Mouse (Mus musculus) thymus, postnatal 4 days (tissue): Measurements from ENCODE around the gene Musk.
"Not testable (repeated sequence)": the region's sequence is repeated elsewhere in the genome, so short reads cannot be mapped to it uniquely, and the experiment has no call there.

Experiments
- DNase-seq: peaks from one replicate; pipeline ENCODE4 v3.0.0; 2021

Musk gene

GRCm38 (mm10) chr4:58285687-58286086 is at the start of gene Musk:
Gene Musk (plus strand): TSS chr4:58285960.
- no peak for DNase-seq

DNA sequence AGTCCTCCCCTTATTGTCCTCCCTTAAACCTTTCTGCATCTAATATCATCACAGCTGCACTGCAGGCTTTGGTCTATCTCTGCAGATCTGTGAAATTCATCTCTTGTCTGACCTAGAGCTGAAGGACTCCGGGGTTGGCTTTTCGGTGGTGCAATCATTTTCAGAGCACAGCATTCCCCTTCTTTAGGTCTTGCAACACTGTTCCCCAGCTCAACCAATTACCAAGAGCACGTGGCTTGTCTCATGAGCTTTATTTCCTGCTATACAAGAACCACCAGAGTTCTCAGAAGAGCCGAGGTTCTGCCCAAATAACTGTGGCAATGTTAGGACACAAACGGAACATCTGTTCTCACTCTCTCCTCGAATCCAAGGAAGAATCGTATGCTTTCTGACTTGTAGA is 45.3 kb upstream of the Musk start:
- DNase-seq, result no peak

DNA sequence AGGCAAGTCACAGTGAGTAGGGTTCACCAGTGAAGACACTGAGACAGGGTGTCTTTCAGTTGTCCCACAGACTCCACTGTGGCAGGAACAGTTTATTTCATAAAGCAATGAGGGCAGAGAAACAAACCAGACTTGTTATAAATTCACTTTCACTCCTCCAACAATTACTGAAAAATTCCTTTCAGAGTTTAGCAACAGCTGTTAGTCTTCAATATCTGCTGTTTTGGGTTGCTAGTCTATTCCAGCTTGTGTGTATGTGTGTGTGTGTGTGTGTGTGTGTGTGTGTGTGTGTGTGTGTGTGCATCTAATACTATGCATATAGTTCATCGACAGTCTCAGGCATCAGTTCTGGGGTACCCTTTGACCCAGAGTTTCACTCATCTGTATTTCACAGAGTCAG is 40.2 kb upstream of the Musk start:
- DNase-seq, result no peak

DNA sequence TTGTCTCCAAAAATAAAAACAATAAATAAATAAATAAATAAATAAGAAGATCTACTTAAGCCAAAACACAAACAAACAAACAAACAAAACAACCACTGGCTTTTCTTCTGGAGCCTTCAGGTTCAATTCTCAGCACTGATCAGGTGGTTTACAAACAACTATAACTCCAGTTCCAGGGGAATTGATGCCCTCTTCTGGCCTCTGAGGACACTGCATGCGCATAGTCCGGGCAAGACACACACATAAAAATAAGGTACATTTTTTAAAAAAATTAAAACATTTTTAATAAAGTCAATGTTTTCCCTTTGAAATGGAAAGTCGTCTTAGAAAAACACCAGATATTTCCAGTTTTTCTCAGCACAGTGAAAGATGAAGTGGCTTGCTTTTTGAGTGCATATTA is 33.4 kb upstream of the Musk start:
- DNase-seq, result peak; percentile 43

GRCm38 (mm10) chr4:58253410-58253809 is 32.4 kb upstream of the Musk start:
- peak; percentile 50 for DNase-seq

- not testable (repeated sequence) for DNase-seq
These were observed 25.0 kb upstream of the Musk start for GRCm38 (mm10) chr4:58260767-58261166.

GRCm38 (mm10) chr4:58266294-58266693 is 19.5 kb upstream of the Musk start:
- peak; percentile 42 for DNase-seq

GRCm38 (mm10) chr4:58268897-58269542 is 16.7 kb upstream of the Musk start:
- no peak for DNase-seq

- DNase-seq, result no peak
These were observed 15.8 kb upstream of the Musk start for GRCm38 (mm10) chr4:58269961-58270360.

DNA sequence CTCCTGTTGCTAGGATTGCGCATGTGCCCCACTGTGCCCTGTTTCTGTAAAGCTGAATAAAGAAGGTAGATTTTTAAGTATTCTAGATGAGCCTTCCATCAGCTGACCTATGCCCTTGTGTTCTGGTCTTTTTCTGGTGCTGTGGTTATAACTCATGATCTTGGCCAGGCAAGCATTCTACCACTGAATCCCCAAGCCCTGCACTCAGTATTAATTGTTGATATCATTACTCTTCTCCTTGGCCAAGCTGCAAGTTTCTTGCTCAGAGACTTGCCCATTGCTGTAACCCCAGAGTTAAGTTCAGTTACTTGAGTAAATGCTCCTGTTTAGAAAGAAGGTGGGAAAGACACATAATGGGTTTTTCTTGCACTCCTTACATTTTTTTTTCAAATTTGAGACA is 14.8 kb upstream of the Musk start:
- DNase-seq, result no peak

GRCm38 (mm10) chr4:58271504-58272162 is 14.1 kb upstream of the Musk start:
- no peak for DNase-seq

DNA sequence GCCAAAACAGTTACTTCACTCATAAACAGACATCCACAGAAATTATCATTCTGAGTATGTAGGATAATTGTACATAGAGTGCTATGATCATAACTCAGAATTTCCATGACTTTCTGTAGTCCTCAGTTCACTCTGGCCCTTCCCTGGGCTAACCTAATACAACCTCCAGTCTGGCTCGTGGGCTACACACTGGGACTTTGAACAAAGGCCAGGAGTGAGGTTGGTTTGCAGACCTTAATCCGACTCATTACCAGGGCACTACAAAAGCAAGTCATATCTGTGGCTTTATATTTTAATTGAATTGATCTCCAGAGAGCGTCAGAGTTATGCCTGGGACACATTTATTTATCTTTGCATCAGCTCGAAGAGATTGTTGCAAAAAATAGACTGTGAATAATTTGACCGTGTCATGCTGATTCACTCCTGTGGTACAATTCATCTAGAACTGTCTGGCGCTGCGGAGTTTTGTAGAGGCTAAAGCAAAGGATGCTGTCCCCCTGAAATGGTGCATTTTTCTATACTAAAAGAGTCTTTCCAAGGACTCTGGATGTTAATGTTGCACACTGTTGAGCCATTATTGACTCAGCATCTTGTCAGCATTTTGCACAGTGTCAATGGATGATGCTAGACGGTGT is 10.4 kb upstream of the Musk start:
- no peak for DNase-seq

DNA sequence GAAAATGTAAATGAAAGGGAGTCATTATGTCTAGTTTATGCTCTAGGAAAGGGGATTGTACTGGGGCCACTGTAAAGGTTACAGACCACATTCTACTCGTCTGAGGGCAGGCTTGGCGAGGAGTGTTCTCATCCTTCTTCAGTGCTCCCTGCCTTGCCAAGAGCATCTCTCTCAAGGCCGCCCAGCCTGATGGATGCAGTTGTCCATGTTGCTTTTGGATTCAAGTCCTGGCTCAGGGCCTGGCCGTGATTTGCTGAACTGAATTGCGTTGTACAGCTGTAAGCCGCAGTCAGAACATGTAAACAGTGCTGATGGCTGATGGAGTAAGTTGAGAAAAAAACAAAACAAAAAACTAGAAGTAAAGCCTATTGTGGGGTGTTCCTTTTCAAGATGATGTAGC is 7.4 kb upstream of the Musk start:
- no peak for DNase-seq

GRCm38 (mm10) chr4:58280121-58280520 is 5.6 kb upstream of the Musk start:
- DNase-seq, result no peak

DNA sequence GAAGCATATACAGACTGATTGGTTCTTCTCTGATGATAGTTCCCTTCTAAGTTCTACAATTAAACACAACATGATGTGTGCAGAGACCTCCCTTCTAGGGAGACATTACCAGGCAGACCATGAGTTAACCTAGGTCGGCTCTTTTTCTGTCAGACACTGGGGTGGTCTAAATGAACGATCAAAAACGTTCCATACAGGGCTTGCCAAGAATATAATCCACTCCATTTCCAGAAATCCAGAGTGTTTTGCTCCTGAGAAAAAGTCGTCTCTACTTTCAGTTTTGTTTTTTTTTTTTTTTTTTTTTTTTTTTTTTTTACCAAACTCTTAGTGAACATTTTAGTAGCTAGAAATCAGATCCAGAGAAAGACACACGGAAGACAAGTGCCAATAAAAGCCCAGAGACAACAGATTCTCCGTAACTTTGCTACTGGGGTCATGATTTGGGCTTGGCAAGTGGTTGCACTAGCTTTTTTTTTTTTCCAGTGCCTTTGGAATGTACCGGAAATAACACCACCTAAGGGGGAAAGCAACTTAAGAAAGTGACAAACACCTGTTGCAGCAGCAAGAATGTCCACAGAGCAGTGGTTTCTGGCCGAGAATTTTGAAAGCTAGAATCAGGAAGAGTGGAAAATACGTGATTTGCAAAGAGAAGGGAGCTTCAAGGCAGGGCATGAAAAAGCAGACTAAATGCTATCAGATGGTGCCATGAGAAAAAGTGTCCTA is 769 bp downstream of the Musk start:
- DNase-seq, result no peak

- no peak for DNase-seq
These were observed 3.0 kb downstream of the Musk start for GRCm38 (mm10) chr4:58288753-58289152.

- DNase-seq, result no peak
These were observed 6.1 kb downstream of the Musk start for GRCm38 (mm10) chr4:58291828-58292227.

- DNase-seq, result no peak
These were observed 7.3 kb downstream of the Musk start for GRCm38 (mm10) chr4:58293099-58293498.

DNA sequence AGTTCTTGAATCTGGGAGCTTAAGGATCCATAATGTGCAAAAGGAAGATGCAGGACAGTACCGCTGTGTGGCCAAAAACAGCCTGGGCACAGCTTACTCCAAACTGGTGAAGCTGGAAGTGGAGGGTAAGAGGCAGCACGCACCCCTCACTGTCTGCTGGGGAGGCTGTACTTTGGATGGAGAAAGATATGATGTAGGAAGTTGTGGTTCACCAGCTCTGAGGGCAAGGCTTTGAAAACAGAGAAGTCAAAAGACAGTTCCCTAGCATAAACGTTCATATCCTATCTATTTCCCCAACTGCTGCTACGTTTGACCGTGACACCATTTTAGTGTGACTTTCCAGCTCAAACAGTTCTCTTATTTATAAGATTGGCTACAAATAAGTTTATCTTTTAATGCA is 18.1 kb downstream of the Musk start:
- DNase-seq, result peak; percentile 9

GRCm38 (mm10) chr4:58304564-58304963 is 18.8 kb downstream of the Musk start:
- DNase-seq, result no peak

DNA sequence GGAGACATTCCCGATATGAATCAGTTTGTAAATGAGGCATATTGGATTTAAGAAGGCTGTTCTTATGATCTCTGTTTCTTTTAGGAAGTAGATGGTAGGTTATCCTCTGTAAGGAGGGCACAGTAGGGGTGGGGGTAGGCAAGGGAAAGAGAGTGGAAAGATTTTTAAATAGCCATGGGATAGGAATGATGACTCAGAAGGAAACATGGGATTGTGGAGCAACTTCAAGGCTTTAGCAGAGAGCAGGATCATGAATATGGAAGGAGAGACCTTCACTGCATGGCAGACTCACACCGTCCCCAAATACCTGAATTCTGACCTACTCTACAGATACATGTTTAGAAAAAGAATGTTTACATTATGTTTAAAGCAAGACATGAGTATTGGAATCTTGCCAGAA is 21.7 kb downstream of the Musk start:
- no peak for DNase-seq

GRCm38 (mm10) chr4:58313344-58313743 is 27.6 kb downstream of the Musk start:
- DNase-seq, result no peak

DNA sequence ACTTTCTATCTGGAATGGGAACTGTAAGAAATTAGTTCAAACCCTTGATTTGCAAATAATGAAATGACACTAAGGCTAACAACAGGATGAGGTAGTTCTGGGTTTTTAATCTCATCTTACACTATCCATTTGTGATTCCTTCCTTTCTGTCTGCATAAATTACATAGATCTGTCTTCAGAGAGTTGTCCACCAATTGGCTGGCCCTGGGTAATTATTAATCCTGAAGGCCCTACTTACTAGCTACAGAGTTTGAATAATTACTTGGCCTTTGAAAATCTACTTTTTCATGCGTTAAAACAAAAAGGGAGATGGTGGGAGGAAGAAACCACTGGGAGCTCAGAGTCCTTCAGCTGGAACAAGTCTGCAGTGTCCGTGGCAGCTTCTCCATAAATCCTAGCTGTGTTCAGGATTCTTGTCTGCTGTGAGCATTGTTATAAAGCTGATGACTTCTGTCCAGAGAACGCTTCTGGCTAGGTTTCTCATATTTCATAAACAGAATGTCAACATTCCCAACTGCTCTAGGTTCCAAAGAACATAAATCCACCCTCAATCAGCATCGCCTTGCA is 29.3 kb downstream of the Musk start:
- no peak for DNase-seq
